Mouse (Mus musculus) layer of hippocampus, adult 9-11 months (tissue): Measurements from ENCODE around the gene Hfe2.

Source experiments
- DNase-seq: peaks from one replicate; pipeline ENCODE4 v3.0.0; 2022

Hfe2 gene

DNA sequence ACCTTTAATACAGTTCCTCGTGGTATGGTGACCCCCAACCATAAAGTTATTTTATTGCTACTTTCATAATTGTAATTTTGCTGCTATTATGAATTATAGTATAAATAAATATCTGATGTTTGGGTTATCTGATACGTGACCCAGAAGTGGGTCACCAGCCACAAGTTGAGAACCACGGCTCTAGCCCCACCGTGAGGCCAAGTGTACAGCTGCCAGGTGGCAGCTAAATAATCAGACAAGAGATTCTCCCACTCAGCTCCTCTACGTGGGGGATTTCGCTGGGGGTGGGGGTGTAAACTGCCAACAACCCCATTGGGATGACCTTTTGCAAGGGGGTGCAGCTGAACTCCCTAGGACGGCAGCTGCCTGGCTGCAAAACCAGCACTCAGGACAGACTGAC, 7.1 kb downstream of the Hfe2 start:
- no peak for DNase-seq

GRCm38 (mm10) chr3:96534300-96534699, 9.3 kb downstream of the Hfe2 start:
- no peak for DNase-seq

GRCm38 (mm10) chr3:96539316-96539715, 14.3 kb downstream of the Hfe2 start:
- DNase-seq, result no peak

GRCm38 (mm10) chr3:96540740-96541139, 15.8 kb downstream of the Hfe2 start:
- no peak for DNase-seq

- DNase-seq, result no peak
Observed at GRCm38 (mm10) chr3:96541328-96542078, 16.5 kb downstream of the Hfe2 start.

- peak; percentile 55 for DNase-seq
Observed at GRCm38 (mm10) chr3:96542554-96542953, 17.6 kb downstream of the Hfe2 start.

DNA sequence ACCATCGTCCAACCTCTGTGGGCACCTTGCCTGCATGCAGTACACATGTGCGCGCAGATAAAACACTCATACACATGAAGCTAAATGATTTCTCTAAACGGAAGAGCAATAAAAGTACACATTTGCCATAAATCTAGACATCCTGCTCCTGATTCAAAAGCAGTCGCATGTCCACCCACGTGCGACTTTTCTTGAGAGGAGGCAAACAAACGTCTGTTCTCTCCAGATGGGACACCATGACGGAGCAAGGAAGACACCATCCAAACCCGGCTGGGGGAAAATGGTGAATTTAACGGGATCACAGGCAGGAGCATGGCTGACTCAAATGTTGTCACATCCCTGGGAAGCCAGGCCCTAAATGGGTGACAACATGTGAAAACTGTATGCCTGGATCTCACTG, 18.4 kb downstream of the Hfe2 start:
- peak; percentile 76 for DNase-seq

GRCm38 (mm10) chr3:96545565-96545964, 20.6 kb downstream of the Hfe2 start:
- no peak for DNase-seq

DNA sequence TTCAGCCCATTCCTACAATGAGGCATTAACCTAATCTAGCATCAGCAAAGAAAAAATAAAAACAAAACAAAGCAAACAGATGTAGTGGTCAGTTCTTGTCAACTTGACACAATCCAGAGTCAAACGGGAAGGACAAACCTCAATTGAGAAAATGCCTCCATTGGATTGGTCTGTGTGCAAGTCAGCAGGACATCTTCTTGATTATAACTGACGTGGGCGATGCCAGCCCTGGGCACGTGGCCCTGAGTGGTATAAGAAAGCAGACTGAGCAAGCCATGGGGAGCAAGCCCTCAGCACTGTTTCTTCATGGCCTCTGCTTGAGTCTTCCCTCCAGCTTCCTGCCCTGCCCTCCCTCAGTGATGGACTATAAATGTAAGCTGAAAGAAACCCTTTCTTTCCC, 21.9 kb downstream of the Hfe2 start:
- DNase-seq, result no peak

- no peak for DNase-seq
Observed at GRCm38 (mm10) chr3:96547389-96547960, 22.5 kb downstream of the Hfe2 start.

GRCm38 (mm10) chr3:96548824-96549223, 23.9 kb downstream of the Hfe2 start:
- DNase-seq, result no peak

DNA sequence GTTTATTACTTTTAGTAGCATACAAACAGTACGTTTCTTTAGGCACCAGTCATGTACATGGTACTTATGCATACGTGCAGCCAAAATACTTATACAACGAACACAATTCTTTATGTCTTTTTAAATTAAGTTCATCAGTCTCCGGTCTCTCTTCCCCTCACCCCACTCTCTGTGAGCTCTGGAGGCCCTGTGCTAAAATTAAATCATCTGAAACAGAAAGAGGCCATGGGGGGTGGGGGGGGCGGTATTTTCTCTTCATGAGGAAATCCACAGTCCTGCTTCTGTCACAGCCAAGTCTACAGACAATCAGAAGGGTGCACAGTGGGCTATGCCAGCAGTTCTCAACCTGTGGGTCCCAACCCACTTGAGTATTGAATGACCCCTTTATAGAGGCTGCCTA, 24.4 kb downstream of the Hfe2 start:
- no peak for DNase-seq

- DNase-seq, result no peak
Observed at GRCm38 (mm10) chr3:96551203-96551602, 26.2 kb downstream of the Hfe2 start.

GRCm38 (mm10) chr3:96551890-96552289, 26.9 kb downstream of the Hfe2 start:
- no peak for DNase-seq

DNA sequence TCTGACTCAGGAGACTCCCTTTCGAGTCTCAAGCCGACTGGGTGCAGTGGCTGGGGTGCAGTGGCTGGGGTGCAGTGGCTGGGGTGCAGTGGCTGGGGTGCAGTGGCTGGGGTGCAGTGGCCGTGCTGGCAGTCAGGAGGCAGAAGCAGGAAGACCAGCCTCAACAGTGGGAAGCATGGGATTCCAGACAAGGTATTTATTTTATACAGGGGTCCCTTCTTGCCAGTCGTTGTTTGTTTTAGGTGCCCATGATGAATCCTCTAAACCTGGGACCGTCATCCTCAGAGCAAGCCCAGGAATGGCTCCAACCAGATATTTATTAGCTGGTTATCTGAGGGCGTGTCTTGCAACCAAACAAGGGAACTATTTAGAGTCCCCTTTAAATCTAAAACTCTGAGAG, 28.6 kb downstream of the Hfe2 start:
- no peak for DNase-seq

DNA sequence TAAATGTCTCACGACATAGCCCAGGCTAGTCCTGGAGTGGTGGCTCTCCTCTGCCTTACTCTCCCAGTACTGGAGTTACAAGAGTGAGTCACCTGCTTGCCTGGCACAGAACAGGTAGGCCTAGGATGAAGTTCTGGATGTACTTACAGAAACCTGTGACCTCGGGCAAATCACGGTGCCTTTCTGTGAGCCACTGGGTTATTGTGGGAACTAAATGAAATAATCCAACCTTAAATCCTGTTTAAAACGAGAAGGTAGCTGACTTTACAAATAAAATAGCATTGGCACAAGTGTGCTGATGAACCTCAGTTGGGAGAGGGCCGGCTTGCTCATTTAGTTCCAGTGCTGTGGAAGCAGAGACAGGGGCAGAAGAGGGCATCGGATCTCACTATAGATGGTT, 29.3 kb downstream of the Hfe2 start:
- DNase-seq, result no peak

DNA sequence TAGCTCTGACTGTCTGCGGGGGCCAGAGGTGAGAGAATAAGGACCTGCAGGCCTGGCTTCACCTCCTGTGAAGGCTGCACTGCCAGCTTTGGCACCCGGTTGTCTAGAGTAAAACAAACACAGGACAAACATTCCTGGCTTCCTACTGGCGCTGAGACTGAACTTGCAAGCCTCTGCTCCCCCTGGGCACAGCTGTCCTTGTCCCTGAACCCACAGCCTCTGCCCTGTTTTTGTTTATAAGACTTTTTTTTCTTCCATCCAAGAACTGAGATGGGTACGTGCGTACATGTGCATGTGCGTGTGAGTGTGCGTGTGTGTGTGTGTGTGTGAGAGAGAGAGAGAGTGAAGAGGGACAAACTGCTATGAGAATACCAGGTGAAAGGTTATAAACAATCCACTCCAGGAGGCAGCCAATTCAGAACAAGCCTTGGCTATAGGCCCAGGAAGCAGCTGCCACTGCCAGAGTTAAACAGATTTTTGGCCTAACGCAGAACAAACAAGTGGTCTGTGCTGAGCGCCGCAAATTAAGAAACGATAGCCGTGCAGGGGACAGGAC, 30.1 kb downstream of the Hfe2 start:
- peak; percentile 51 for DNase-seq

- no peak for DNase-seq
Observed at GRCm38 (mm10) chr3:96555999-96556614, 31.1 kb downstream of the Hfe2 start.

DNA sequence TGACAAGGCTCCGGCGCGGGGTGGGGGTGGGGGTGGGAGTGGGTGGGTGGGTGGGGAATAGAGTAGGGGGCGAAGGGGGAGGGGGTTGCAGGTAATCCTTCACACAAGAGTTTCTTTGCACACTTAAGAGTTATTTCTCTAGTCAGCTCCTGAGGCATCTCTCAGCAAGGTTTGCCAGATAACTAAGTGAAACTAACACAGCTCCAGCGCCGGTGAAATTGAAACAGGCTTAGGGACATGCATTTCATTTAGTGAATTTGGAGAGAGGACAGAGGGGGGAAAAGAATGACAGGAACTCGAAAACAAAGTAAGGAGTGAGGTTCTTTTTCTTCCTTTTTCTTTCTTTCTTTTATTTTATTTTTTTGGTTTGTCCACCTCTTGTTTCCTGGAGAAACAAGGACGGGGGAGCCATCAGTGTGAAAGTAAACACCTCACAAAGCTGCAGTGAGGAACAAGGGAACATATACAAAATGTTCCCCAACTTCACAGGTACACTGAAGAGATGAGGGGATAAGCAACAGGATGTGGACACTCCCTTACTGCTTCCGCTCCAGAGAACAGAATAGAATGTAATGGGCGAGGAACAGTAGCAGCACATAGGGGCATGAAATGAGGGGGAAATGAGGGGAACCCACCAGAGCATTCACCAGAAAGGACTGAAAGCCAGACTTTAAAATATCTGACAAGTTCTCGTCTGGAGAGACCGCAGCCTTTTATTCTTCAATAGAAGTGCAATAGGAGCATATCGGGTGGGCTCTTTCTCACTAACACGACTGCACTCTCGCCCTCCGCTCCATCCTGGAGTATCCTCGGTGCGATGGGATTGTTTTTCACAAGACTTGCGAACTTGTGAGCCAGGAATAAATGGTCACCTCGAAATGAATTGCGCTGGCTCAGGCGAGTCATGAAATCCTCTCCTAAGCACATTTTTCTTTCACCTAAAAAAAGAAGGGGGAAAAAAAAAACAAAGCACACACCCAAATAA, 32.0 kb downstream of the Hfe2 start:
- DNase-seq, result no peak

DNA sequence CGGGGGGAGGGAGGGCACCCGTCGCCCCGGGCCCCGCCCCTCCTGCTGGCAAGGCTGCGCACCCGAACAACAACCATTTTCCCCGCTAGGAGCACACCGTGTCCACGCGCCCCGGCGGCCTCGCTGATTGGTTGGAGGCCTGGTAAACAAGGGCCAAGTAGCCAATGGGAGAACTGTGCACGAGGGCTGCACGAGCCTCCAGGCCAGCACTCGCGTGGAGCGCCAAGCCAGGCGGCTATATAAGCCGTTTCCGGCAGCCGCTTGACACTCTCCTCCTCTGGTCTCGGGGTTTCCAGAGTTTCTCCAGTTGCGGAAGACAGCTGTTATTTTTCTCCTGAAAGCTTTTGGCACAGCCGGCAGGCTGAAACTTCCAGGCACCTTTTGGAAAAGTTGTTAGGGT, 32.7 kb downstream of the Hfe2 start, which contains the start of gene Txnip:
Gene Txnip (plus strand): TSS at position 264 of the 400 bp plus-strand sequence.
- DNase-seq, result peak; percentile 98

GRCm38 (mm10) chr3:96558159-96558558, 33.2 kb downstream of the Hfe2 start:
- DNase-seq, result no peak

GRCm38 (mm10) chr3:96558668-96559196, 33.8 kb downstream of the Hfe2 start:
- DNase-seq, result no peak
